Mouse (Mus musculus) left cerebral cortex, adult 8-10 months (tissue): ENCODE data around the gene Dusp14. TPM values are rescaled to one million over a fixed set of nuclear protein-coding genes. Genes with fewer than 3 reads are reported as not detected.

ENCODE experiments used
- DNase-seq, 2 experiments: peaks; one replicate each; pipeline ENCODE4 v3.0.0; 2022; ENCODE audit warnings: low spot score in 2 of 2
- total RNA-seq, 4 experiments: library from RNA; stranded (reverse); gene quantifications; 2 replicates each; pipeline ENCODE4 v1.2.4; 2022

The Dusp14 gene
- total RNA-seq, 4 experiments from 2014 or later, result 54.0 to 59.0 (median 55.3) TPM

DNA sequence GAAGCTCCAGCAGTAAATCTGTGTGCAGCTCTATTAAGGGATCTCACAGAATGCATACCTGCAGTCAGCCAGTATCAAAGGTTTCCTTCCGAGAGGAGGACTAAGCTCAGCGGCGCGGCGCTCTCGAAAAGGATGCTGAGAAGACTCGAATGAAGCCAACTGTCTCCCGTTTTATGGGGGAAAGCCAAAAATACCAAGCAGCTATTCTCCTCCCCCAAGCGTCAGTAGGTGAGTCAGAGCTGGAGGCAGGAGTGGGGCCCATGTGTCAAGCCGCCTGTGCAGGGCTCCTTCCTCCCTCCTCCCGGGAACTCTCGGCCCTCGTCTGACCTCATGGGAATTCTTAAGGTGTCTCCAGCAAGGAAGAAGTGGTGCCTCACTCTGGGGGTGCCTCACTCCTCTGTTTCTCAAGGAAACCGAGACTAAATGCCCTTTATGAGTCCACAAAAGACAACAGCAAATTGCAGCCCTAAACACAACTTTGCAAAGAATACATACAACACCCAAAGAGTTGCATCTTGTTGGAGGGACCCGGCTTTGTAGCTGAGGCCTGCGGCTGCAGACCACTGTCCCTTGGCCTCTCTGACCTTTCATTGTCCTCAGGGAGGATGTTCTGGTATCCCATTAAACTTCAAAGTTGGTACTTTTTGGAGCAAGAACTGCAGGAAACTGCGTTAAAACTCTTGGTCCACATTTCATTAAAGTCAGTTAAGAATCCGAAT lies 2.0 kb downstream of the Dusp14 start:
- DNase-seq, result peak; percentile 69 to 77

- peak in 1 of 2 experiments; percentile 32 for DNase-seq
Measured at GRCm38 (mm10) chr11:84066071-84066481, 3.0 kb downstream of the Dusp14 start.

GRCm38 (mm10) chr11:84063631-84064209 lies 5.3 kb downstream of the Dusp14 start:
- DNase-seq, result no peak

DNA sequence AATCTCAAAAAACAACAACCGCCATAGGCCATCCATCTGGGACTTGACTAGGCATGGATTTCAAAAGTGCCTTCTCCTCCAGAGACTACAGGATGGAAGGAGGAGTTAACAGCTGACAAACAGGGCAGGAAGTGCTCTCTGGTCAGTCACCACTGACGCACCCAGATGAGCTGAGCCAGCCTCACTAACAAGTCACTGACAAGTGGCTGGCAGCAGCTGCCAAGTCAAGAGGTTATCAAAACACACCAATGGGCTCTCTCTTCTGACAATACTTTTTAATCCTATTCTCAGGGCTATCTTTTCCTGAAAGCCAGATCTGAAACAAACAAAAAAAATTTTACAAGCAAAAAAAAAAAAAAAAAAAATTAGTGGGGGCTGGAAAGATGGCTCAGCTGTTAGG lies 6.3 kb downstream of the Dusp14 start:
- no peak for DNase-seq

DNA sequence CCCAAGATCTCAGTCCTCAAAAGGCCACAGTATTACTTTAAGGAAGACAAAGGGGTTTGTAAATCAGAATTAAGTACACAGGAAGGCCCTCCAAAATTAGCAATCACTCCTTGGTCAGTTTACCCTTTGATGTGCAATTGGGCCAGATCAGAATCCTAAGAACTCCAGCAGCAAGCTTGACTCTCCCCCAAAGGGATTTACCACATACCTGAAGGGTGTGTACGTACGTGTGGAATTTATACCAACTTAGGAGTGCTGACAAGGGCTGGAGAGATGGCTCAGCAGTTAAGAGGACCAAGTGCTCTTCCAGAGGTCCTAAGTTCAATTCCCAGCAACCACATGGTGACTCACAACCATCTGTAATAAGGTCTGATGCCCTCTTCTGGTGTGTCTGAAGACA lies 7.2 kb downstream of the Dusp14 start:
- DNase-seq, result no peak

GRCm38 (mm10) chr11:84060635-84061034 lies 8.4 kb downstream of the Dusp14 start:
- DNase-seq, result no peak

DNA sequence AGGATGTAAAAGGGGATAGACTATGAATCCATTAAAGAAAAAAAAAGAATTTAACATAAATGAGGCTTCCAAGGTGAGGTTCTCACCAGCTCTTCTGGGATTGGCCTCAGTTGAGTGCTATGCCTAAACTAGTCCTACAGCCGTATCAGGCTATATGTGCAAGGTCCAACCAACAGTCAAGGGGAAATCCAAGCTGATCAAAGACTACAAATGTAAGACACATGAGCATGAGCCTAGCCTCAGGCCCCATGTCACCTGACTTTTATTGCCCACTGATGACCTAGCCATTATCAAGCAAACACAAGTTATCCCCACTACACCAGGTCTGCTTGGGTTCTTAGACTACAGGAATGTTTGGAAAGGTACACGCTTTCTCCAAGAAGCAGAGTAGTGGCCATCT lies 9.3 kb downstream of the Dusp14 start:
- no peak for DNase-seq

- no peak for DNase-seq
Measured at GRCm38 (mm10) chr11:84057418-84057817, 11.6 kb downstream of the Dusp14 start.

- no peak for DNase-seq
Measured at GRCm38 (mm10) chr11:84053524-84054163, 15.4 kb downstream of the Dusp14 start.

DNA sequence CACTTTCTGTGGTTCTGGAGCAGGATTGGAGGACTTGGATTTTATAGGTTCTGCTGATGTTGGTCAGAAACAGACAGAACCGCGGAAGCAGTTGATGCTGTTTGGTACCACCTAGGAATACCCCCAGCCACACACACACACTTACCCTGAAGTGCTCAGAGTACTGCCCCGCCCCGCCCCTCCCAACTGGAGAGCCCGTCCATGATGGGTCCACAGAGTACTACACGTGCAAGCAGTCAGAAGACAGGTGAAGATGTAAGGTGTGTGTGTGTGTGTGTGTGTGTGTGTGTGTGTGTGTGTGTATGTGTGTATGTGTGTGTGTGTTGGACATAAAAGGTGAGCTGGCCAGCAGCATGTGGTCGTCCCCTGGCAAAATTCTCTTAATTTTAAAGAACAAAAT lies 16.0 kb downstream of the Dusp14 start:
- no peak for DNase-seq

DNA sequence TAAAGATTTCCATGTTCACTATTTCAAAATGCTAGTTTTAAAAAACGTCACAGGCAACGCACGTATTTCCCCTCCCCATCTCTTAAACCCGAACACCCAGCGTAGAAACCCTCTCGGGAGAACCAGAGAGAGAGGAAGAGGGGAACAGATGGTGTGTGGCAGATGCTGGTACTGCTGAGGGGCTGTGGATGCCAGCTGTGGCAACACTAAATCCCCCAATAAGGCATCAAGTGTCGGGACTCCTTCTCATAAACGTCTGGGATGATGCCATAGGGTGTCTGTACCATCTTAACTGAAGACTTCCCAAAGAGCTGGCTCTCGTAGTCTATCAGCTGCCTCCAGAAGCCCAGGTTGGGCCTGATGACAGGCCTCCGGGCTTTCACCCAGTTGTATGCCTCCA lies 20.6 kb downstream of the Dusp14 start:
- peak in 1 of 2 experiments; percentile 39 for DNase-seq

GRCm38 (mm10) chr11:84047270-84047669 lies 21.8 kb downstream of the Dusp14 start:
- no peak for DNase-seq

- DNase-seq, result no peak
Measured at GRCm38 (mm10) chr11:84044988-84045387, 24.1 kb downstream of the Dusp14 start.

DNA sequence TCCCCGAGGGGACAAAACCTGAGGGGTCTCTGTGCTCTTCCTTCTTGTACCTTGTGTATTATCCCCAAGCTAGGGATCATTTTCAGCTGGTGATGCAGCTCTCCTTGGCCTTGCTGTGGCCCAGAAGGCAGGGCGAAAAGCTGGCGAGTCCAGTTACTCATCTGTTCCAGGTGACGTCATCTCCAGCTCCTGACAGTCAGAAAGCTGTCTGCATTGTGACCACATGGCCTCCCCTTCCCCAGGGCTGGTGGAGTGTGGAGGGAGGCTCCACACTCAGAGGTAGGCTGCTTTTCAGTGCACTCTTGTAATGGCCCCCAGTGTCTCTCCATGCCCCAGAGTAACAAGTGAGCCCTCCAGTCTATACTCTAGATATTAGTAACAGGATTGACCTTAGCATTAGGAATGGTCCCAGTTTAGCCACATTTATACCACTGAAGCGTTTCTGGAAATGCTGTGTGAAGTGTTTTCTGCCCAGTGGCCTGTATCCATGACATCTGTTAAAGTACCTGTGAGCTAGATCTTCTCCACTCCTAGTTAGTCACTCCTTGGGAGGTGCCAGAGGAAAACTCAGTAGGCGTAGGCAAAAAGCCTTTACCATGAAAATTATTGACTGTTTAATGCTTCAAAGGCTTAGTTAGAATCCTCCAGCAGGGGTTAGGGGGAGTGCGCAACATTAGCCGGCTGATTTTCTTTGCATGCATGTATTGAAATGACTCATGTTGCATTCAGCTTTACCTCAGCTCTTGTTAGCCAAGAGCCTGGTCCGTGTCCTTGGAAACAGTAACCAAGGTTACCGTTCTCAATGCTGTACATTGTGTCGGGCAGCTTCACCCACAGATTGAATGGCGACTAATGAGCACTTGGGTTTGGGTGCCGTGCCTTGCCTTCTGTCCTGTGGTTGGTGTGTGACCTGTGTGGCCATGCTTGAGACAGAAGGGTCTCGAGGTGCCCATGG lies 26.0 kb downstream of the Dusp14 start:
- peak in 1 of 2 experiments; percentile 80 for DNase-seq

- no peak for DNase-seq
Measured at GRCm38 (mm10) chr11:84040621-84041020, 28.4 kb downstream of the Dusp14 start.

GRCm38 (mm10) chr11:84033671-84034070 lies 35.4 kb downstream of the Dusp14 start:
- DNase-seq, result no peak

- no peak for DNase-seq
Measured at GRCm38 (mm10) chr11:84032559-84032958, 36.5 kb downstream of the Dusp14 start.

- peak in 1 of 2 experiments; percentile 45 for DNase-seq
Measured at GRCm38 (mm10) chr11:84031971-84032370, 37.1 kb downstream of the Dusp14 start.

- DNase-seq, result no peak
Measured at GRCm38 (mm10) chr11:84028271-84029028, 40.6 kb downstream of the Dusp14 start.

DNA sequence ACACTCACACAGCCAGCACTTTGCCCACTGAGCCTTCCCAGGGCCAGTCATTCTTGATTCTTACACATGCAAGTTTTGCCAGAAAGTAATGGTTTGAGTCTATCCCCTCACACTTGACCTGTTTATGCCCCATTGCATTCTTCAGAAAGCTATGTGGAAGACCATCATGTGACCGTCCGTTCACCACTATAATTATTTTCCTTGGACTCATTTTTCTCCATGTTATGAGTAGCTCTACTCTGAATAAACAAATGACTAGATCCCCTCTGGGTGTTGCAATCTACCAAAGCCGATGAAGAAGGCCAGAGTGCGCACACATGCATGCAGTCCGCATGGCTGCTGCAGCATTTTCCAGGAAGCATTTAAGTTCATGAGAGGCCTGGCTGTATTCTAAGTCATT lies 41.8 kb downstream of the Dusp14 start:
- DNase-seq, result no peak
